1 mouse cellular context compared by ENCODE assay signal in genomic region chr13:73433681-73434535, GRCm38 (mm10).
TF ChIP-seq lines count a peak whose summit lies in the region.

No protein-coding gene starts in this region.

TF ChIP-seq in MEL, 35 proteins besides CTCF, POLR2A, EP300 and RAD21 (continued from another document):
- TF ChIP-seq MEF2A (IDR thresholded peaks at IDR 0.05; ENCODE audit: extremely low read depth, insufficient replicate concordance, low read depth, low read length, poor library complexity, severe bottlenecking) (no peak), SIN3A (IDR thresholded peaks at IDR 0.05; ENCODE audit: low read length) (no peak)
